ENCODE assay signal across 8 mouse cellular contexts in the genomic region with DNA sequence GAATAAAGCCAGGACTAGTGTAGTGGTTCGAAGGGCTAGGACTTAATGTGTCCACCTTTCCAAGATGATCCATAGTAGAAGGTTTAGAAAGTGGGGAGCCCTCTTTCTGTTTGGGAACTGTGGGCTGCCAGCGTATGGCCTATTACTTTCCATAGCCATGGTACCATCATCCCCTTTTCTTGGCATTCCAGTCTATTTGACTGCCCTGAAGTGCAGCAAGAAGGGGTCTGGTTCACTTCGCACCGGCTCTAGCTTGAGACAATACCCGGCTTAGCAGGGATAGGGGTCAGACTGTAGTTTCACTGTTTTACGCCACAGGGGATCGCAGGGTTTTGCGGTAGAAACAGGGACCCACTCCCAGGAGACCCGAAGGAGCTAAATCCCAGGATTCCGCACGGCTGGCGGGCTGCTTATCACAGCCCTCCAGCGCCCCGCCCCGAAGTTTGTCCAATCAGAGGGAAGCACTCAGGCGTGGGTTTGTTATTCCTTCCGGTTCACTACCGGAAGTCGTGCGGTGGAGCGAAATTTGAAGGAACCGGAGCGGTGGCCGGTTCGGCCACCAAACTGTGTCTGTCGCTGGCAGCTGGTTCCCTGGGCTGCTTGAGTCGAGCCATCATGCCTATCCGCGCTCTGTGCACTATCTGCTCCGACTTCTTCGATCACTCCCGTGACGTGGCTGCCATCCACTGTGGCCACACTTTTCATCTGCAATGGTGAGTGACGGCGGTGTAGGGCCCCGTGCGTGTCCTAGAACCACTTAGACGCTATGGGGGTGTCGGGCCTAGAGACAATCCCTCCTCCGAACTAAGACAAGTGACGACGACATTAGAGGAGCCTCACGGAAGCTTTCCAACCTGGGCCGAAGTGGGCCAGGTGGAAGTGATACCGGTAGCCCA. TPM values are rescaled to one million over a fixed set of nuclear protein-coding genes. Genes with fewer than 3 reads are reported as not detected.
DNase-seq lines count a peak whose midpoint lies in the region; ATAC-seq lines count a peak whose summit lies in the region.

No protein-coding gene starts in this region.

- H3K4me1 ChIP-seq in forebrain, embryonic 10.5 days = peaks cover 28% of the 10 kb centered on the region
- H3K4me1 ChIP-seq in heart, embryonic 15.5 days (replicated peaks) = peaks cover 15% of the 10 kb centered on the region
- peaks cover 28% of the 10 kb centered on the region for H3K4me1 ChIP-seq in liver, embryonic 12.5 days

- peak overlapping the region; percentile 88 for H3K4me3 ChIP-seq in forebrain, embryonic 10.5 days
- H3K4me3 ChIP-seq in heart, embryonic 15.5 days = peak overlapping the region; percentile 74
- H3K4me3 ChIP-seq in liver, embryonic 12.5 days = peak overlapping the region; percentile 84

- peak overlapping the region; percentile 65 for H3K9ac ChIP-seq in heart, embryonic 15.5 days
- peak overlapping the region; percentile 78 for H3K9ac ChIP-seq in liver, embryonic 12.5 days

- peak overlapping the region; percentile 91 for H3K27ac ChIP-seq in forebrain, embryonic 10.5 days
- peak overlapping the region; percentile 62 for H3K27ac ChIP-seq in heart, embryonic 15.5 days
- H3K27ac ChIP-seq in liver, embryonic 12.5 days = peak overlapping the region; percentile 77

- H3K27me3 ChIP-seq in forebrain, embryonic 10.5 days (ENCODE audit: poor library complexity, severe bottlenecking) = no peaks in the 10 kb centered on the region
- no peaks in the 10 kb centered on the region for H3K27me3 ChIP-seq in heart, embryonic 15.5 days
- H3K27me3 ChIP-seq in liver, embryonic 12.5 days (replicated peaks) = 0 out of 2 replicates have a peak, but pooled peaks cover 21% of the 10 kb centered on the region
- H3K27me3 ChIP-seq in splenic B cell, adult 2 months (ENCODE audit: control insufficient read depth, insufficient read depth, low read length, poor library complexity, severe bottlenecking) = no peaks in the 10 kb centered on the region

- H3K9me3 ChIP-seq in forebrain, embryonic 10.5 days = no peaks in the 10 kb centered on the region
- H3K9me3 ChIP-seq in heart, embryonic 15.5 days (replicated peaks) = no peaks in the 10 kb centered on the region
- H3K9me3 ChIP-seq in liver, embryonic 12.5 days (replicated peaks) = no peaks in the 10 kb centered on the region

- 11% methylated on average over 45 of the region's 45 CpGs for WGBS in forebrain, embryonic 10.5 days
- 16% methylated on average over 45 of the region's 45 CpGs for WGBS in heart, embryonic 15.5 days
- WGBS in liver, embryonic 12.5 days (ENCODE audit: insufficient replicate concordance) = 12% methylated on average over 45 of the region's 45 CpGs

- peak; percentile 70 to 82 for DNase-seq in CD8-positive naive resting alpha-beta T cell, adult 2 months (ENCODE audit: low read depth in 2 of 2, low spot score in 2 of 2)
- DNase-seq in c-Kit-positive CD71-negative TER-119-negative erythroid progenitor cells, embryonic 14.5 days (ENCODE audit: low read depth) = peak; percentile 78
- peak; percentile 92 for DNase-seq in forebrain, embryonic 10.5 days (ENCODE audit: extremely low spot score, low spot score)
- DNase-seq in kidney, postnatal 14 days = peak; percentile 94
- peak; percentile 85 for DNase-seq in naive thymus-derived CD4-positive, alpha-beta T cell, adult 2 months (ENCODE audit: low read depth)
- DNase-seq in splenic B cell, adult 2 months (ENCODE audit: low read depth, low spot score) = peak; percentile 81

- H3K36me3 ChIP-seq in forebrain, embryonic 10.5 days (replicated peaks) = peaks cover 33% of the 10 kb centered on the region
- no peaks in the 10 kb centered on the region for H3K36me3 ChIP-seq in heart, embryonic 15.5 days
- peaks cover 18% of the 10 kb centered on the region for H3K36me3 ChIP-seq in liver, embryonic 12.5 days
- H3K36me3 ChIP-seq in splenic B cell, adult 2 months (ENCODE audit: control insufficient read depth, insufficient read depth, low read length, poor library complexity, severe bottlenecking) = 0 out of 2 replicates have a peak, but pooled peaks cover under 1% of the 10 kb centered on the region

- peak; percentile 87 for ATAC-seq in heart, embryonic 15.5 days (replicated peaks; ENCODE audit: insufficient number of reproducible peaks, insufficient read depth, low FRiP score, low read depth)
- peak; percentile 87 for ATAC-seq in liver, embryonic 12.5 days

- H3K4me2 ChIP-seq in heart, embryonic 15.5 days = peak overlapping the region; percentile 74
- H3K4me2 ChIP-seq in liver, embryonic 12.5 days = peak overlapping the region; percentile 84

RNA-seq across cellular contexts. Expression of gene Traip, which starts 0.8 kb away (rescaled TPM):
- 40.8 and 46.3 TPM in 2 replicates for polyA plus RNA-seq in forebrain, embryonic 10.5 days (2016; fragmentation: Nextera tagmentation; extraction: Ambion mirVana)
- polyA plus RNA-seq in heart, embryonic 15.5 days (2015; fragmentation: Nextera tagmentation; extraction: Ambion mirVana) = 10.1 and 13.0 TPM in 2 replicates
- polyA plus RNA-seq in liver, embryonic 12.5 days (2016; fragmentation: Nextera tagmentation; extraction: Ambion mirVana) = 20.9 and 22.2 TPM in 2 replicates

RNA-seq across cellular contexts. Expression of gene Camkv, which starts 15.2 kb away (rescaled TPM):
- polyA plus RNA-seq in forebrain, embryonic 10.5 days (2016; fragmentation: Nextera tagmentation; extraction: Ambion mirVana) = 17.5 and 18.6 TPM in 2 replicates
- polyA plus RNA-seq in heart, embryonic 15.5 days (2015; fragmentation: Nextera tagmentation; extraction: Ambion mirVana) = 0.20 and 0.77 TPM in 2 replicates
- polyA plus RNA-seq in liver, embryonic 12.5 days (2016; fragmentation: Nextera tagmentation; extraction: Ambion mirVana) = 0.53 and 0.54 TPM in 2 replicates

RNA-seq across cellular contexts. Expression of gene Actl11, which starts 22.4 kb away (rescaled TPM):
- not detected in 2 replicates for polyA plus RNA-seq in forebrain, embryonic 10.5 days (2016; fragmentation: Nextera tagmentation; extraction: Ambion mirVana)
- not detected in 2 replicates for polyA plus RNA-seq in heart, embryonic 15.5 days (2015; fragmentation: Nextera tagmentation; extraction: Ambion mirVana)
- not detected in 2 replicates for polyA plus RNA-seq in liver, embryonic 12.5 days (2016; fragmentation: Nextera tagmentation; extraction: Ambion mirVana)

RNA-seq across cellular contexts. Expression of gene Uba7, which starts 24.6 kb away (rescaled TPM):
- 6.8 and 10.0 TPM in 2 replicates for polyA plus RNA-seq in forebrain, embryonic 10.5 days (2016; fragmentation: Nextera tagmentation; extraction: Ambion mirVana)
- 22.6 and 32.8 TPM in 2 replicates for polyA plus RNA-seq in heart, embryonic 15.5 days (2015; fragmentation: Nextera tagmentation; extraction: Ambion mirVana)
- polyA plus RNA-seq in liver, embryonic 12.5 days (2016; fragmentation: Nextera tagmentation; extraction: Ambion mirVana) = 63.1 and 63.7 TPM in 2 replicates

RNA-seq across cellular contexts. Expression of gene Gm20661, which starts 32.1 kb away (rescaled TPM):
- polyA plus RNA-seq in forebrain, embryonic 10.5 days (2016; fragmentation: Nextera tagmentation; extraction: Ambion mirVana) = 0.92 and 1.4 TPM in 2 replicates
- 2.8 and 4.3 TPM in 2 replicates for polyA plus RNA-seq in heart, embryonic 15.5 days (2015; fragmentation: Nextera tagmentation; extraction: Ambion mirVana)
- polyA plus RNA-seq in liver, embryonic 12.5 days (2016; fragmentation: Nextera tagmentation; extraction: Ambion mirVana) = 1.2 and 1.4 TPM in 2 replicates

Comparison
In these comparisons a context has a peak if more than half of its experiments do, and no peak if none do; other contexts are left out.
1. Peak in every context shown above with its lines: DNase-seq, ATAC-seq, H3K4me3 ChIP-seq and H3K27ac ChIP-seq.
2. RNA of gene Camkv, which starts 15.2 kb away (polyA plus RNA-seq): 17.5 to 18.6 TPM in forebrain, embryonic 10.5 days; 0.53 to 0.54 TPM in liver, embryonic 12.5 days and 0.20 to 0.77 TPM in heart, embryonic 15.5 days; every median in the first group is over 10 times any median in the second.